Mouse (Mus musculus): Measurements from ENCODE around the gene Wbp1l.

DNA sequence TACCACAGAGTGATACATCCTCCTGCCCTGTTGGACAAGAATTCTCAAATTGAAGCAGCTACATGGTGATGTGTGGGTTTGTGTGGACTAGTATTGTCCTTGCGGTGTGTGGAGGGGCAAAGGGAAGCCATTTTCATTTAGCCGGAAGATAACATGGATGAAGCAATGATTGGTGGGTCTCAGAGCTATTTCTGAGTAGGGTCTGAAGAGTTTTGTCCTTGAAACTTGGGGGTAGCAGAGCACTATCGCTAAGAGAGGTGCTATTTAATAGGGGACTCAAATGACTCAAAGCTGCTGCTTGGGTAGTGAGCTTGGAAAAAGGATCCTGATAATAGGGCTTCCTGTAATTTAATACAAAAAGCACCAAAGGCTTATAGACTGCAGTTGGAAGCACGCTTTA, 697 bp upstream of the Wbp1l start:
- TF ChIP-seq CTCF (IDR thresholded peaks at IDR 0.05; ENCODE audit: borderline replicate concordance, insufficient read depth, low read length) = no peak
- no peak for TF ChIP-seq POLR2A (IDR thresholded peaks at IDR 0.05; ENCODE audit: low read depth, low read length)

Data from embryonic fibroblast, embryonic 13.5 days (primary cell).